Mouse (Mus musculus) heart, postnatal 0 days (tissue): ENCODE results near the gene Cwc25. TPM values are rescaled to one million over a fixed set of nuclear protein-coding genes. Genes with fewer than 3 reads are reported as not detected.

Experiments
- ATAC-seq: fragments of 200-750 bp; cut with Nextera tagmentation; 2 replicates; pipeline ENCODE4 v1.8.0; 2017; ENCODE audit warnings: low read depth, moderate number of reproducible peaks, moderate library complexity; ENCODE audit not compliant: insufficient read depth
- DNase-seq: peaks from one replicate; pipeline ENCODE4 v3.0.0-alpha.2; 2016; ENCODE audit warnings: low spot score
- H3K27ac ChIP-seq: fragments of 300-500 bp; sonication (generic); 2 replicates; pipeline ENCODE4 v1.5.1; 2014; ENCODE audit warnings: low read depth, mild to moderate bottlenecking
- H3K27me3 ChIP-seq: fragments of 300-500 bp; sonication (generic); 2 replicates; pipeline ENCODE4 v1.6.1; 2014; ENCODE audit warnings: low read length, mixed read lengths; ENCODE audit not compliant: control insufficient read depth, insufficient read depth
- H3K36me3 ChIP-seq: fragments of 300-500 bp; sonication (generic); replicated peaks from 2 replicates; pipeline ENCODE4 v1.6.1; 2014; ENCODE audit warnings: low read length, mixed read lengths; ENCODE audit not compliant: control insufficient read depth, insufficient read depth
- H3K4me1 ChIP-seq: fragments of 300-500 bp; sonication (generic); 2 replicates; pipeline ENCODE4 v1.6.1; 2014; ENCODE audit warnings: antibody characterized with exemption; ENCODE audit not compliant: control insufficient read depth, insufficient read depth
- H3K4me2 ChIP-seq: fragments of 300-500 bp; sonication (generic); 2 replicates; pipeline ENCODE4 v1.6.1; 2014; ENCODE audit warnings: low read depth, mild to moderate bottlenecking, low read length, moderate library complexity
- H3K4me3 ChIP-seq: fragments of 300-500 bp; sonication (generic); 2 replicates; pipeline ENCODE4 v1.5.1; 2014; ENCODE audit warnings: low read depth, low read length
- H3K9ac ChIP-seq: fragments of 300-500 bp; sonication (generic); replicated peaks from 2 replicates; pipeline ENCODE4 v1.6.1; 2014; ENCODE audit warnings: low read depth, low read length, mixed read lengths
- H3K9me3 ChIP-seq: fragments of 300-500 bp; sonication (generic); replicated peaks from 2 replicates; pipeline ENCODE4 v1.6.1; 2016; ENCODE audit warnings: low read length; ENCODE audit not compliant: control insufficient read depth
- CTCF ChIP-seq: IDR thresholded peaks from 2 replicates; pipeline ENCODE4 v1.5.1; 2016; ENCODE audit warnings: antibody characterized with exemption, control low read depth, low read depth
- EP300 ChIP-seq: IDR thresholded peaks from 2 replicates; pipeline ENCODE4 v1.6.1; 2016; ENCODE audit warnings: antibody characterized with exemption, low read depth
- WGBS: fragments of 180-500 bp; shearing (Covaris S2); extraction: QIAGEN DNeasy Blood & Tissue Kit; methylation state at CpG from one replicate; pipeline ENCODE4 v1.1.7; 2014; 5-methylcytosine and 5-hydroxymethylcytosine counted together
- polyA plus RNA-seq: library from polyadenylated mRNA; unstranded; fragments of >200 nt; fragmentation: Nextera tagmentation; extraction: Ambion mirVana; gene quantifications from 2 replicates; pipeline ENCODE4 v1.2.1, GENCODE M21; 2015
- total RNA-seq: library from RNA; depleted of rRNA; stranded (reverse); fragments of >200 nt; gene quantifications from 2 replicates; pipeline ENCODE4 v1.2.3, GENCODE M21; 2014; ENCODE audit warnings: low replicate concordance

Gene Cwc25
- total and polyA plus RNA-seq, 2 experiments from 2014 or later: 3.2 to 8.2 TPM

DNA sequence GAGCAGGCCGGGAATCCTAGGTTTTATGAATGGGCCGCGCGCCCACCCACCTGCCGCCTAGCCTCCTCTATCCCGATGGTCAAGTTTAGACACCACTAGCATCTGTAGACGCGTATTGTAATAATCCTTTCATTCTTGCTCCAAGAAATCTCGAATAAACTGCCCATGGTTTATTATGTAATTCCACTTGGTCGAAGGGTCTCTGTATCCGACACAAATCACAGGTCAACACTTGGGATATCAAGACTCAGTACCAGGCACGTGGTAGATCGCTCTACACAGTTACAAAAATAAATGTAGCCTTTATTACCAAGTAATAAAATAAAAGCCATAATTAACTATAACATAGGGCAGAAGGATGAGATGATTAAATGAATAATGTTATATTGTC lies 21.0 kb downstream of the Cwc25 start:
- Histone ChIP-seq H3K27me3 (no peaks in the 10 kb centered on the region), H3K4me3 (peak overlapping the region; percentile 95), H3K4me1 (peaks cover 11% of the 10 kb centered on the region), H3K9me3 (no peaks in the 10 kb centered on the region), H3K27ac (no peak overlapping the region), H3K9ac (no peak overlapping the region), H3K4me2 (peak overlapping the region; percentile 99), H3K36me3 (peaks cover 40% of the 10 kb centered on the region)
- DNase-seq (no peak), ATAC-seq (no peak)
- 7% methylated on average over 13 of the region's 13 CpGs for WGBS
- no peak for TF ChIP-seq EP300
- no peak for TF ChIP-seq CTCF

DNA sequence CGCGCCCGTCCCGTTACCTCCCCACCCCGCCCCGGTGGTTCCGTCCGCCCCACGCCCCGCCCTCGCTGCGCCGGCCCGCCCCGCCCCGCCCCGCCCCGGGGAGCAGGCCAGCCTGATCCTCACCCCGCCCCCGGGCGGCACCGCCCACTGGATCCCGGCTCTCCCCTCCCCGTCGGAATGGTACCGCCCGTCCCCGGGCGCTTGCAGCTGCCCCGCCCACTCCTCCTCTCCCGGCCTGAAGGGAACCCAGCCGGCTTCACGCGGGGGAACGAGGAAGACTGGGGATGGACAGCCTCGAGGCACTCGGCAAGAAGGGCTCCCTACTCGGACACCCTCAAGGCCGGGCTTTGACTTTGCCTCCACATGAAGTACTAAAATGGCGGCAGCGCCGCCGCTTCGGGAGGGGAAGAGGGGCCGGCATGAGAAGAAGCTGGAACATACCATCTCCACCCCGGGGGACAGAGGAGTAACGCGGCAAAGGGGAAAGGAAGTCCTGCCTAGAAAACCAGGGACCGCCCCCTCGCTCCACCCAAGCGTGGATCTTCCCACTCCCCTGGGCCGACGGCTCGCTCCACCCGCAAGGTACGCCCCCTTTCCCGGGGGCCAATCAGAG lies 21.5 kb downstream of the Cwc25 start:
- peak overlapping the region; percentile 79 for H3K9ac ChIP-seq
- peak overlapping the region; percentile 95 for H3K4me3 ChIP-seq
- H3K27ac ChIP-seq: peak overlapping the region; percentile 94
- H3K4me2 ChIP-seq: peak overlapping the region; percentile 99
- TF ChIP-seq EP300 (0 out of 2 replicates have a peak, but pooled peaks have one; percentile 69), CTCF (no peak)
- H3K9me3 ChIP-seq: no peaks in the 10 kb centered on the region
- H3K4me1 ChIP-seq: peaks cover 11% of the 10 kb centered on the region
- under 1% methylated on average over 41 of the region's 57 CpGs for WGBS
- H3K27me3 ChIP-seq: no peaks in the 10 kb centered on the region
- peak; percentile 93 for ATAC-seq
- DNase-seq: peak; percentile 99
- peaks cover 35% of the 10 kb centered on the region for H3K36me3 ChIP-seq

DNA sequence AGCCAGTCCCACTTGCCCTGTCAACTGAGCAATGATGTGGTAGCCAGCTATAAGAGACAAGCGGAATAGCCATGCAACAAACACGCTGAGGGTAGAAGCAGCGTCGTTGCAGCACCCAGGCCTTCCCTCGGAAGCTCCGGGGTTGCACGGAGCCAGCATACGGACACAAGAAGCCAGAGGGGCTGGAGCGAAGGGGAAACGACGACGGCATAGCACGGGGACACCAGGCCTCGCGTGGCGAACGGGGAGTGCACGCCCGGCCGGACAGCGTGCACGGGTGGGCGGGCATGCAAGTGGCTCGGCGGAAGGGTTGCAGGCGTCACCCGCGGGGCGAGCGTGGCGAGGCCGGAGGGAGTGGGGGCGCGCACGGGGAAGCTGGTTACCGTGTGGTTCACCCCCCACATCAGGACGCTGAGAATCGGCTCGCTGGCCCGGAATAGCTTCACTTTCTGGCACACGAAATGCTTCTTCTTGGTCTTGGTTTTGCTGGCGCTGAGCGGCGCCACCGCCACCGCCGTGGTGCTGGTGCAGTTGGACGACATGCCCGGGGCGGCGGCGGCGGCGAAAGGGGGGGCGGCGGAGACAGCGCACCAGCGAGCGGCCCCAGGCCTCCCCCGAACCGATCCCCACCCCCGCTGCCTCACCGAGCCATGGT lies 22.2 kb downstream of the Cwc25 start, which contains the start of gene Pip4k2b:
Gene Pip4k2b, minus strand, starts transcription at position 642 of the 655 bp plus-strand sequence.
- Histone ChIP-seq H3K4me1 (peaks cover 11% of the 10 kb centered on the region), H3K27me3 (no peaks in the 10 kb centered on the region), H3K9me3 (no peaks in the 10 kb centered on the region), H3K9ac (peak within 1 kb of the TSS; percentile 79), H3K27ac (peak within 1 kb of the TSS; percentile 94), H3K4me3 (peak within 1 kb of the TSS; percentile 95), H3K36me3 (peaks cover 30% of the 10 kb centered on the region), H3K4me2 (peak within 1 kb of the TSS; percentile 99)
- ATAC-seq (peak; percentile 39), DNase-seq (peak; percentile 31)
- under 1% methylated on average over 49 of the region's 63 CpGs for WGBS
- TF ChIP-seq EP300 (no peak), CTCF (no peak)

DNA sequence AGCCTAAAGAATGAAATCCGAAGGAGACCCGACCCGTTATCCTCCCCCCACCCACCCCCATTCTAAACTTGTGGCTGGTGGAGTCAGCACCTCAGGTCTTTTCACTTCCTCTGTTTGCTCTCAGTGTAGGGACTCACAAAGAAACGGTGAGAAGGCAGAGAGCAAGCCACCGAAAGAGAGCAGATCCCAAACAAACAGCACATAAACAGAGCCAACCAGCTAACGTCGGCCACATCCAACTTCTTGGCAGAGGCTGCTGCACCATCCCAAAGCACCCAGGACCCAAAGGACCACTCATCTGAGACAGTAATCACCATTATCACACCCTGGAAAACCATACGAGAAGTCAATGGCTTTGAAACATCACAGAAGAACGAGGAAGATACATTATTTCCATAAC lies 22.9 kb downstream of the Cwc25 start:
- WGBS: 29% methylated on average over 9 of the region's 9 CpGs
- H3K27ac ChIP-seq: 0 out of 2 replicates have a peak overlapping the region, but pooled peaks have one; percentile 85

DNA sequence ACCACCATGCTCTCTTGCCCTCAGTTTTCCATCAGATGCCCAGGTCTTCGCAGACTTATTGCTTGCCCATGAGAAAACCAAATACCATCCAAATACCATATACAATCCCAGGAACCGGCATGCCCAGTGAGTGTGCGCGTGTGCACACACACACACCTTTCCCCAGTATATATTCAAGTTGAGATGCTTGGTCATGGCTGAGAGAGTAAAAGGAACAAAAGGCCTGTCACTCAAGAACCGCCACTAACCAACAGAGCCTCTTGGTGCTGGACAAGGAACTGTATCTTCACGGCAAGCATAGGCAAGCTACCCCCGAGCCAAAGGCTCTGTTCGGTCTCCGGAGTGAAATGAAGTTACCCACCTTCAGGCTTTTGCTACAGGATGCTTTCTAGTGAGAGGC lies 23.8 kb downstream of the Cwc25 start:
- DNase-seq: no peak
- peaks cover 16% of the 10 kb centered on the region for H3K36me3 ChIP-seq
- H3K27ac ChIP-seq: no peak overlapping the region
- peaks cover 11% of the 10 kb centered on the region for H3K4me1 ChIP-seq
- no peaks in the 10 kb centered on the region for H3K27me3 ChIP-seq
- no peak for ATAC-seq
- no peaks in the 10 kb centered on the region for H3K9me3 ChIP-seq
- WGBS: 83% methylated on average over 9 of the region's 9 CpGs
- H3K4me3 ChIP-seq: no peak overlapping the region
- peak overlapping the region; percentile 99; the same call in 1 of the 2 replicates for H3K4me2 ChIP-seq
- TF ChIP-seq CTCF: no peak
- TF ChIP-seq EP300: no peak
- no peak overlapping the region for H3K9ac ChIP-seq

More for the DNA sequence above, 22.9 kb downstream of the Cwc25 start:
- Histone ChIP-seq H3K4me3 (peak overlapping the region; percentile 95), H3K4me1 (peaks cover 11% of the 10 kb centered on the region), H3K27me3 (no peaks in the 10 kb centered on the region), H3K9ac (peak overlapping the region; percentile 79), H3K36me3 (peaks cover 24% of the 10 kb centered on the region), H3K4me2 (peak overlapping the region; percentile 99), H3K9me3 (no peaks in the 10 kb centered on the region)
- no peak for ATAC-seq
- TF ChIP-seq EP300 (no peak), CTCF (no peak)
- DNase-seq: no peak
